ENCODE assay signal across 27 mouse cellular contexts in genomic region chr1:76508821-76509220, GRCm38 (mm10).
"Had no signal": no experiment of that assay in that cellular context is flagged by ENCODE, and none has a peak within 500 bp of the region (broad histone marks: within the 10 kb centered on the region; RNA-seq: fewer than 3 reads in every experiment).

No protein-coding gene starts in this region.

- H3K9me3 ChIP-seq: heart, embryonic 13.5 days; heart, embryonic 15.5 days; hindbrain, embryonic 13.5 days; hindbrain, embryonic 15.5 days; intestine, embryonic 15.5 days; limb, embryonic 10.5 days; limb, embryonic 12.5 days; liver, embryonic 13.5 days; liver, embryonic 15.5 days had no signal

- H3K4me1 ChIP-seq: hindbrain, embryonic 13.5 days; hindbrain, embryonic 15.5 days; intestine, embryonic 15.5 days; limb, embryonic 10.5 days; limb, embryonic 12.5 days; liver, embryonic 13.5 days; liver, embryonic 15.5 days had no signal

- H3K4me3 ChIP-seq: heart, adult 2 months; heart, embryonic 13.5 days; heart, embryonic 15.5 days; hindbrain, embryonic 13.5 days; hindbrain, embryonic 15.5 days; intestine, embryonic 15.5 days; left cerebral cortex, adult 2 months; limb, embryonic 10.5 days; limb, embryonic 12.5 days; liver, embryonic 13.5 days; liver, embryonic 15.5 days had no signal

- ATAC-seq: inflammation-experienced regulatory T-cells, adult 6 months; intestine, embryonic 15.5 days; intestine, postnatal 0 days; liver, postnatal 0 days had no signal

- H3K9ac ChIP-seq: heart, embryonic 13.5 days; heart, embryonic 15.5 days; hindbrain, embryonic 13.5 days; hindbrain, embryonic 15.5 days; intestine, embryonic 15.5 days; limb, embryonic 12.5 days; liver, embryonic 13.5 days; liver, embryonic 15.5 days; liver, postnatal 0 days had no signal

- H3K27me3 ChIP-seq: heart, embryonic 13.5 days; heart, embryonic 15.5 days; hindbrain, embryonic 13.5 days; hindbrain, embryonic 15.5 days; intestine, embryonic 15.5 days; limb, embryonic 12.5 days; liver, embryonic 13.5 days; liver, embryonic 15.5 days had no signal

- DNase-seq: gastrocnemius, postnatal 14 days; gastrocnemius, postnatal 36 days; heart, adult 11 months; heart, adult 2 months; heart, postnatal 14 days; heart, postnatal 36 days; kidney, adult 18-20 months; kidney, adult 8-10 months; kidney, postnatal 10 days; kidney, postnatal 25 days; kidney, postnatal 4 days; liver; liver, embryonic 13.5 days; liver, postnatal 0 days had no signal

- H3K4me2 ChIP-seq: heart, embryonic 11.5 days; heart, embryonic 13.5 days; heart, embryonic 15.5 days; hindbrain, embryonic 13.5 days; hindbrain, embryonic 15.5 days; intestine, embryonic 15.5 days; limb, embryonic 12.5 days; liver, embryonic 11.5 days; liver, embryonic 13.5 days; liver, embryonic 15.5 days had no signal

- H3K36me3 ChIP-seq: heart, embryonic 13.5 days; heart, embryonic 15.5 days; hindbrain, embryonic 13.5 days; hindbrain, embryonic 15.5 days; intestine, embryonic 15.5 days; limb, embryonic 10.5 days; limb, embryonic 12.5 days; liver, embryonic 13.5 days; liver, embryonic 15.5 days had no signal

- H3K27ac ChIP-seq: heart, adult 2 months; heart, embryonic 13.5 days; heart, embryonic 15.5 days; hindbrain, embryonic 13.5 days; hindbrain, embryonic 15.5 days; intestine, embryonic 15.5 days; left cerebral cortex, adult 2 months; limb, embryonic 10.5 days; limb, embryonic 12.5 days; liver, embryonic 13.5 days; liver, embryonic 15.5 days had no signal
